Mouse (Mus musculus): ENCODE data around the gene Slc36a1. TPM values are rescaled to one million over a fixed set of nuclear protein-coding genes. Genes with fewer than 3 reads are reported as not detected.
A peak's percentile ranks its signal among the peaks of the same experiment; 100 is the strongest.

Slc36a1 gene
- polyA plus RNA-seq, 2 experiments, result 1.7 to 7.9 TPM

DNA sequence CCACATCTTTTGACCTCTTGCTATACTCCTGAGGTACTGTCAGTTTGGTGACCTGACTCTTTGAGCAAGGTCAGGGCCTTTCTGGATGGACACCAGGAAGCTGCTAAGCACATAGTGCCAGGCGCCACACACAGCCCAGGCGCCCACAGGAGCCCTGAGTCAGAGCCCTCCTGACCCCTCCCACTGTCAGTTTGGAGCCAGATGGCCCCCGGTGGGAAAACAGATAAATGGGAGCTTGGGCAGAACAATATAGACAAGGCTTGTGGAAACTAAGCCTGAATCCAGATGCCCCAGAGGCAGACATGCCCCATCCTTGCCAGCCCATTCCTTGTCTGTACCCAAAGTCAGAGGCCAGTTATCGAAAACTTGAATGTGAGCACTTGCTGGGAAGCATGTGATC lies 30.6 kb downstream of the Slc36a1 start:
- no peak for TF ChIP-seq EP300 (IDR thresholded peaks at IDR 0.05; ENCODE audit: low read depth)
- no peak for TF ChIP-seq CTCF (IDR thresholded peaks at IDR 0.05; ENCODE audit: low read depth)
- Histone ChIP-seq H3K27ac (no peak overlapping the region), H3K4me1 (replicated peaks; ENCODE audit: control insufficient read depth in 2 of 2, insufficient read depth in 2 of 2, low read length in 1 of 2) (no peaks in the 10 kb centered on the region), H3K4me3 (ENCODE audit: insufficient read depth in 1 of 2, low read depth in 2 of 2, low read length in 2 of 2) (no peak overlapping the region), H3K9me3 (ENCODE audit: control insufficient read depth, low read length) (no peaks in the 10 kb centered on the region), H3K36me3 (replicated peaks; ENCODE audit: control insufficient read depth, insufficient read depth, low read depth) (no peaks in the 10 kb centered on the region; the same call in 1 of the 2 replicates), H3K9ac (replicated peaks) (no peak overlapping the region), H3K4me2 (ENCODE audit: low read depth) (no peak overlapping the region), H3K27me3 (ENCODE audit: control insufficient read depth, insufficient read depth, low read length) (no peaks in the 10 kb centered on the region)
- no peak for ATAC-seq (ENCODE audit: insufficient read depth)
- DNase-seq (ENCODE audit: low read depth in 3 of 3, low spot score in 3 of 3), result no peak
- 59% methylated on average over 4 of the region's 4 CpGs for WGBS (ENCODE audit: insufficient replicate concordance)

DNA sequence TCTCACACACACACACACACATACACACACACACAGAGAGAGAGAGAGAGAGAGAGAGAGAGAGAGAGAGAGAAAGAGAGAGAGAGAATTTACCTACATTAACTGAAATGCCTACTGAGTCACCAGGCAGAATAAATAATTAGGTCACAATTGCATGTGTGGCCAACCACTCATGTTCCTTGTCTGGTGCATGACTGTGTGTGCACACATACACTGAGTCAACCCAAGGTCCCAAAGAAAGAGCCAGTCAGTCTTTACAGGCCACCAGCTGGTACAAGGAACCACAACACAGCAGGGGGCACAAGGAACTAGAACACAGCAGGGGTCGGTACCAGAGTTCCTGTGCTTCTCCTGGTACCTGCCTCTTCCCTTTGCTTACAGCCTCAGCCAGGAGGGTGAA lies 32.7 kb downstream of the Slc36a1 start:
- Histone ChIP-seq H3K4me1 (replicated peaks; ENCODE audit: control insufficient read depth in 2 of 2, insufficient read depth in 2 of 2, low read length in 1 of 2) (no peaks in the 10 kb centered on the region), H3K4me2 (ENCODE audit: low read depth) (no peak overlapping the region), H3K4me3 (ENCODE audit: insufficient read depth in 1 of 2, low read depth in 2 of 2, low read length in 2 of 2) (no peak overlapping the region), H3K9me3 (ENCODE audit: control insufficient read depth, low read length) (no peaks in the 10 kb centered on the region), H3K27me3 (ENCODE audit: control insufficient read depth, insufficient read depth, low read length) (no peaks in the 10 kb centered on the region), H3K27ac (no peak overlapping the region), H3K36me3 (replicated peaks; ENCODE audit: control insufficient read depth, insufficient read depth, low read depth) (no peaks in the 10 kb centered on the region; the same call in 1 of the 2 replicates), H3K9ac (replicated peaks) (no peak overlapping the region)
- ATAC-seq (ENCODE audit: insufficient read depth) (no peak), DNase-seq (ENCODE audit: low read depth in 3 of 3, low spot score in 3 of 3) (no peak)
- 38% methylated on average over 1 of the region's 1 CpGs for WGBS (ENCODE audit: insufficient replicate concordance)
- TF ChIP-seq EP300 (IDR thresholded peaks at IDR 0.05; ENCODE audit: low read depth), result no peak
- no peak for TF ChIP-seq CTCF (IDR thresholded peaks at IDR 0.05; ENCODE audit: low read depth)

DNA sequence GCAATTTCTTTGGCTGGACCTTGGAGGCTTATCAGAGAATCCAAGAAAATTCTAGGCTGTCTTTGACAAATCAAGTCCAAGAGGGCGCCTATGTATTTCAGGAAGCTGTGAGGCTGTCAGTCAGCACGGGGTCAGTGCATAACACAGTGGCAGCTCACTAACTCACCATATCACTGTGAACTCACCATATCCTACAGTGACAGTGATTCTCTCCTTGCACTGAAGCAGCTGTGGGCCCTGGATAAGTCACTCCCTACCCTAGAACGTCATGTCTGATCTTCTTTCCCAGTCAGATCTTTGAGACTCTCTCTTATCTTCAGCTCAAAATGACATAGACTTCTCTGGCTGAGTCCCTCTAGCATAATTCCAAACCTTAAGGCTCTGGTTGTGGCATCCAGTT lies 35.3 kb downstream of the Slc36a1 start:
- no peak for TF ChIP-seq EP300 (IDR thresholded peaks at IDR 0.05; ENCODE audit: low read depth)
- no peak for TF ChIP-seq CTCF (IDR thresholded peaks at IDR 0.05; ENCODE audit: low read depth)
- Histone ChIP-seq H3K4me1 (replicated peaks; ENCODE audit: control insufficient read depth in 2 of 2, insufficient read depth in 2 of 2, low read length in 1 of 2) (no peaks in the 10 kb centered on the region), H3K9ac (replicated peaks) (no peak overlapping the region), H3K27me3 (ENCODE audit: control insufficient read depth, insufficient read depth, low read length) (no peaks in the 10 kb centered on the region), H3K4me2 (ENCODE audit: low read depth) (no peak overlapping the region), H3K9me3 (ENCODE audit: control insufficient read depth, low read length) (no peaks in the 10 kb centered on the region), H3K27ac (no peak overlapping the region), H3K36me3 (replicated peaks; ENCODE audit: control insufficient read depth, insufficient read depth, low read depth) (no peaks in the 10 kb centered on the region), H3K4me3 (ENCODE audit: insufficient read depth in 1 of 2, low read depth in 2 of 2, low read length in 2 of 2) (no peak overlapping the region)
- 34% methylated on average over 3 of the region's 3 CpGs for WGBS (ENCODE audit: insufficient replicate concordance)
- ATAC-seq (ENCODE audit: insufficient read depth) (no peak), DNase-seq (ENCODE audit: low read depth in 3 of 3, low spot score in 3 of 3) (no peak)

DNA sequence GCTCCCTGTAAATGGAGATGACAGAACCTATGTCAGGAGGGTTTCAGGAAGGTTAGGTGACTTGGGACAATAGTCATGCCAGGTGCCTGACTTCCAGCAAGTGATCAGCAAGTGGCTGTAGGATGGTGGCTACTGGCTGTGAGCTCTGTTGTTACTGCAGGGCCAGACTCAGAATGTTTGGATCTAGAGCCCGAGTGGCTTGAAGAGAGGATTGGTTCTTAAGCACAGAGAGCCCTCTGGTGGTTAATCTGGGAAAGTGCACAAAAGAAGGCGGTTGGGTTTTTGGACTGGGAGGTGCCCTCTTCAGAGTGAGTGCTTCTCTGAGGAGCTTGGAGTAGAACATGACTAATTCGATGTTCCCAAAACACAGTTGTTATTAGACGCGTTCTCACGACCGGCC lies 36.4 kb downstream of the Slc36a1 start:
- H3K4me3 ChIP-seq (ENCODE audit: insufficient read depth in 1 of 2, low read depth in 2 of 2, low read length in 2 of 2), result no peak overlapping the region
- 44% methylated on average over 7 of the region's 7 CpGs for WGBS (ENCODE audit: insufficient replicate concordance)
- peak; percentile 38 to 41 (median 38) for DNase-seq (ENCODE audit: low read depth in 3 of 3, low spot score in 3 of 3)
- TF ChIP-seq CTCF (IDR thresholded peaks at IDR 0.05; ENCODE audit: low read depth) (peak; percentile 74), EP300 (IDR thresholded peaks at IDR 0.05; ENCODE audit: low read depth) (no peak)
- no peaks in the 10 kb centered on the region for H3K9me3 ChIP-seq (ENCODE audit: control insufficient read depth, low read length)
- no peak overlapping the region for H3K27ac ChIP-seq
- H3K4me1 ChIP-seq (replicated peaks; ENCODE audit: control insufficient read depth in 2 of 2, insufficient read depth in 2 of 2, low read length in 1 of 2), result no peaks in the 10 kb centered on the region
- no peaks in the 10 kb centered on the region for H3K27me3 ChIP-seq (ENCODE audit: control insufficient read depth, insufficient read depth, low read length)
- H3K4me2 ChIP-seq (ENCODE audit: low read depth), result no peak overlapping the region
- no peak overlapping the region for H3K9ac ChIP-seq (replicated peaks)
- no peak for ATAC-seq (ENCODE audit: insufficient read depth)
- no peaks in the 10 kb centered on the region for H3K36me3 ChIP-seq (replicated peaks; ENCODE audit: control insufficient read depth, insufficient read depth, low read depth)

DNA sequence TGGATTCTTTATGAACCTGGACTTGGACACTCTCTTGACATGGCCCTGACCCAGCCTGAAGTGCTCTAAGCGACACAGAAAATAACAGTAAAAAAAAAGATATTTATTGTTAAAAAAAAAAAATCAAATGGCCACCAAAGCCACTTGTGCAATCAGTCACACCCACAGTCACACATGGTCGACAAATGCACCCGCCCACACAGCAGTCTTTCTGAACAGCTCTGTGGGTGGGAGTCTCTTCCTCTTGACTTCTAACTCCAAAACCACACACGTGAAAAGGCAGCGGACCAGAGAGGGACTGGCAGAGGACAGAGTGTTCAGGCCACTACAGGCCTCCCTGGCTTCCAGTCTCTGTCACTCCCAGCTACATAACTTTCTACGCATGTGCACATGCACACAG lies 46.4 kb downstream of the Slc36a1 start:
- H3K4me1 ChIP-seq (replicated peaks; ENCODE audit: control insufficient read depth in 2 of 2, insufficient read depth in 2 of 2, low read length in 1 of 2), result no peaks in the 10 kb centered on the region
- TF ChIP-seq CTCF (IDR thresholded peaks at IDR 0.05; ENCODE audit: low read depth), result no peak
- no peak for TF ChIP-seq EP300 (IDR thresholded peaks at IDR 0.05; ENCODE audit: low read depth)
- no peak overlapping the region for H3K4me3 ChIP-seq (ENCODE audit: insufficient read depth in 1 of 2, low read depth in 2 of 2, low read length in 2 of 2)
- 39% methylated on average over 6 of the region's 6 CpGs for WGBS (ENCODE audit: insufficient replicate concordance)
- no peaks in the 10 kb centered on the region for H3K27me3 ChIP-seq (ENCODE audit: control insufficient read depth, insufficient read depth, low read length)
- no peak for DNase-seq (ENCODE audit: low read depth in 3 of 3, low spot score in 3 of 3)
- H3K27ac ChIP-seq, result no peak overlapping the region
- no peak for ATAC-seq (ENCODE audit: insufficient read depth)
- no peaks in the 10 kb centered on the region for H3K36me3 ChIP-seq (replicated peaks; ENCODE audit: control insufficient read depth, insufficient read depth, low read depth)
- H3K4me2 ChIP-seq (ENCODE audit: low read depth), result no peak overlapping the region
- no peaks in the 10 kb centered on the region for H3K9me3 ChIP-seq (ENCODE audit: control insufficient read depth, low read length)
- H3K9ac ChIP-seq (replicated peaks), result no peak overlapping the region
